Mouse (Mus musculus): ENCODE data around the gene Gm10053. TPM values are rescaled to one million over a fixed set of nuclear protein-coding genes. Genes with fewer than 3 reads are reported as not detected.
"Not testable (repeated sequence)": the region's sequence is repeated elsewhere in the genome, so short reads cannot be mapped to it uniquely, and the experiment has no call there.

Gene Gm10053
- 211 and 224 TPM in 2 replicates for polyA plus RNA-seq (2016; fragmentation: Nextera tagmentation; extraction: Ambion mirVana)

GRCm38 (mm10) chr19:24875129-24875870 lies at the start of gene Gm10053:
Gene Gm10053, plus strand, starts transcription at chr19:24875686.
- H3K9me3 ChIP-seq; H3K36me3 ChIP-seq (replicated peaks); H3K4me3 ChIP-seq (replicated peaks); H3K27ac ChIP-seq; H3K4me2 ChIP-seq; H3K9ac ChIP-seq; ATAC-seq (ENCODE audit: low FRiP score); H3K4me1 ChIP-seq: not testable (repeated sequence)
- peaks cover 13% of the 10 kb centered on the region; the same call in 1 of the 2 replicates for H3K27me3 ChIP-seq
- 91% methylated on average over 23 of the region's 26 CpGs for WGBS

DNA sequence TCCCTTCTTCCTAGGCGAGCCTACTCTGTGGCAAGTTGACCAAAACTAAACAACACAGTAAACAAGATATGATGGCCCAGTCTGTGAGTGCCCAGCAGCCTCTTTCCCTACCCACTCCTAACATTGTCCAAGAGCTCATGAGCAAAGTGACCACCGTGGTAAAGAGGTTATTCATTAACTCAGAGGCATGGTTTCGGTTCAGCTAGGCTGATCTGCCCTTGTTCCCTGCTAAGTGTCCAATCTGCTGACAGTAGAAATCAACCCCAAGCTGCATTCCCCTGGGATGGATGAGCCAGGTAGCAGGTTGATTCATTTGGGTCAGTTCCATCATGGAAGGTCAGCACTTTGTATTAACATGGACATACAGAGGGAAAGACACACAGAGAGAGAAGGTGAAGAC lies 33.4 kb upstream of the Gm10053 start:
- Histone ChIP-seq H3K9me3 (no peaks in the 10 kb centered on the region), H3K36me3 (replicated peaks) (no peaks in the 10 kb centered on the region), H3K9ac (no peak overlapping the region), H3K4me3 (replicated peaks) (no peak overlapping the region), H3K27me3 (no peaks in the 10 kb centered on the region), H3K4me2 (no peak overlapping the region), H3K27ac (no peak overlapping the region), H3K4me1 (peaks cover 11% of the 10 kb centered on the region)
- 86% methylated on average over 3 of the region's 3 CpGs for WGBS
- no peak for ATAC-seq (ENCODE audit: low FRiP score)

GRCm38 (mm10) chr19:24845007-24845546 lies 30.4 kb upstream of the Gm10053 start:
- Histone ChIP-seq H3K9me3 (no peaks in the 10 kb centered on the region), H3K4me3 (replicated peaks) (no peak overlapping the region), H3K4me1 (peaks cover 13% of the 10 kb centered on the region), H3K27ac (peak overlapping the region; percentile 26), H3K27me3 (no peaks in the 10 kb centered on the region), H3K36me3 (replicated peaks) (no peaks in the 10 kb centered on the region), H3K9ac (no peak overlapping the region), H3K4me2 (no peak overlapping the region)
- 60% methylated on average over 7 of the region's 7 CpGs for whole genome bisulfite sequencing
- no peak for ATAC-seq (ENCODE audit: low FRiP score)

GRCm38 (mm10) chr19:24848345-24848744 lies 27.1 kb upstream of the Gm10053 start:
- no peaks in the 10 kb centered on the region for H3K27me3 ChIP-seq
- WGBS: 63% methylated on average over 7 of the region's 7 CpGs
- H3K9ac ChIP-seq: no peak overlapping the region
- H3K36me3 ChIP-seq (replicated peaks): no peaks in the 10 kb centered on the region
- no peak overlapping the region for H3K4me3 ChIP-seq (replicated peaks)
- no peak overlapping the region for H3K4me2 ChIP-seq
- ATAC-seq (ENCODE audit: low FRiP score): no peak
- H3K27ac ChIP-seq: no peak overlapping the region
- H3K4me1 ChIP-seq: peaks cover 22% of the 10 kb centered on the region
- H3K9me3 ChIP-seq: no peaks in the 10 kb centered on the region

- no peak overlapping the region for H3K9ac ChIP-seq
- 85% methylated on average over 2 of the region's 2 CpGs for WGBS
- H3K4me1 ChIP-seq: peaks cover 22% of the 10 kb centered on the region
- no peak overlapping the region for H3K4me2 ChIP-seq
- no peak overlapping the region for H3K27ac ChIP-seq
- no peaks in the 10 kb centered on the region for H3K36me3 ChIP-seq (replicated peaks)
- no peak for ATAC-seq (ENCODE audit: low FRiP score)
- no peak overlapping the region for H3K4me3 ChIP-seq (replicated peaks)
- H3K27me3 ChIP-seq: no peaks in the 10 kb centered on the region
- H3K9me3 ChIP-seq: no peaks in the 10 kb centered on the region
Observed at GRCm38 (mm10) chr19:24848844-24849243, 26.6 kb upstream of the Gm10053 start.

DNA sequence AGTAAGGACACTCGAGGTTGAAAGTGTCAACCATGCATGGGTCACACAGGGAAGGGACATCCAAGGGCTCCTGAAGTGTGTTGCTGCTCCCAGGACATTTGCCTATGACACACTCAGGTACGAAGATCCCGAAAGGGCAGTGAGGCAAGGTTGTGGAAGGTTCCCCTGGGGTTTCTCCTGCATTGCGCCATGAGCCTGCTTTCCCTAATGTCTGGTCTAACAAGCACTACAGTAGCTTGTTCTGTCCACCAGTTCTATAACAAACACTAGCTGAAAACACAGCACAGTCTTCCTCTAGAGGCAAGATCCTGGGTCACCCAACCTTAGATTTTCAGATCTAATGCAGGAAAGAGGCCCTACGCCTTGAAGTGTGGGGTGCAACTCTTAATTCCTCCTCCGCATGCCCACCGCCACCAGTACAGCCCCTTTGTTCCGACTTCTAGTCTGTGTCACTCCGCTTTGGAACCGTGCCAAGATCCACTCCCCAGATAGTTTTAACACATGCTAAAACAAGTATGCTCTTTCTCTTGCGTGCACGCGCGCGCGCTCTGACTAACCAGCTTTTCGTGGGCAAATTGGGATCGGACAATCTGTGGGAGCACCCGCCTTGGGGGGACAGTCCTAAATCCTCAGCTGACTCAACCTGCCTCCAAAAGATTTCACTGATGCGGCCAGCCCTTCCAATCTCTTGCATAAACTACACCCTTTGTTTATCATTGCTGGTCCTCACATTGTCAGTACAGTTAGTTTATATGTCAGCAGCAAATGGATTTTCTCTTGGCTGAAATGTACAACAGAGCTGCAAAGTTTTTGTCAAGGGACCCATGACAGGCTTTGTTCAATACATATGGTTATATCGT lies 23.8 kb upstream of the Gm10053 start:
- no peak for ATAC-seq (ENCODE audit: low FRiP score)
- Histone ChIP-seq H3K9me3 (no peaks in the 10 kb centered on the region), H3K36me3 (replicated peaks) (no peaks in the 10 kb centered on the region), H3K4me2 (no peak overlapping the region), H3K4me3 (replicated peaks) (no peak overlapping the region), H3K4me1 (peaks cover 11% of the 10 kb centered on the region), H3K27me3 (no peaks in the 10 kb centered on the region), H3K27ac (no peak overlapping the region), H3K9ac (no peak overlapping the region)
- WGBS: 79% methylated on average over 21 of the region's 21 CpGs

GRCm38 (mm10) chr19:24861276-24861611 lies 14.2 kb upstream of the Gm10053 start:
- H3K27ac ChIP-seq: no peak overlapping the region
- ATAC-seq (ENCODE audit: low FRiP score): no peak

DNA sequence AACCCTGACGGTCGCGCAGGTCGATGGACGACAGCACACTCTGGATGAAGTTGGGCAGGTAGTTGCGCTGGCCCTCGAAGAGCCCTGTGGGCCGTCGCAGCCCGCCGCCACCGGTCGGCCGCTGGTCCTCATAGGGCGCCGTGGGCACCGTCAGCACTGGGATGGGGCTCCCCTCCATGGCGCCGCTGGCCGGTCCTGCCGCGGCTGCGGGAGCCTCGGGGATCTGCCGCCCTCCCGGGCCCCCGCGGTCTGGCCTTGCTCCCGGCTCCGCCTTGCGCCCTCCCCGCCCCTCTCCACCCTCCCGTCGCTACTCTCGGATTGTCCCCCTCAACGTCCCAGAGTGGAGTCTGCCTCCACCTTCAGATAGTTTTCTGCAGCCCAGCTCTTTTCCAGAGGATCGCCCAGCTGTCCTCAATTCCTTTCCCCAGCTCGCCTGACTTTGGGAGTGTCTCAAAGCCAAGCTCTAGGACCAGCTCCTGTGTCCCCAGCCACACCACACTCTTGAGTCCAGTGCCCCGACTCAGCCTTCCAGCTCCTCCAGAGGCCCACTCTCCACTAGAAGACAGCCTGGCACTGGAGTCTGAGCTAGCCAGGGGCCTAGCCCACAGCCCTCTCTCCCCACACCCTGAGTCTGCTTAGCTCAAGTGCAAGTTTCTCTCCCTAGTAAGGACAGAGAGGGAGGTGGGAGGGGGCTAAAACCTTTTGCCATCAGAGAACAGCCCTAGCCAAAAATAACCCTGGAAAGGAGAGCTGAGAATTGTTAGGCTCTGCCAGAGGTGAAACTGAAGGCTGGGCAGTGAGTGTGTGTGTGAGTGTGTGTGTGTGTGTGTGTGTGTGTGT lies 13.7 kb upstream of the Gm10053 start, which contains the start of gene Pgm5:
Pgm5 (minus strand) TSS at position 244 of the 840 bp plus-strand sequence.
- H3K9me3 ChIP-seq: no peaks in the 10 kb centered on the region
- peaks cover 11% of the 10 kb centered on the region for H3K4me1 ChIP-seq
- H3K36me3 ChIP-seq (replicated peaks): no peaks in the 10 kb centered on the region
- no peak; the same call in 1 of the 2 replicates for ATAC-seq (ENCODE audit: low FRiP score)
- peak within 1 kb of the TSS; percentile 48 for H3K9ac ChIP-seq
- 1% methylated on average over 39 of the region's 39 CpGs for WGBS
- H3K27ac ChIP-seq: no peak within 1 kb of the TSS
- peaks cover 34% of the 10 kb centered on the region for H3K27me3 ChIP-seq
- H3K4me2 ChIP-seq: peak within 1 kb of the TSS; percentile 69
- peak within 1 kb of the TSS; percentile 43 for H3K4me3 ChIP-seq (replicated peaks)

More at GRCm38 (mm10) chr19:24861276-24861611, 14.2 kb upstream of the Gm10053 start:
- Histone ChIP-seq H3K4me2 (peak overlapping the region; percentile 69), H3K9ac (no peak overlapping the region), H3K27me3 (peaks cover 34% of the 10 kb centered on the region), H3K9me3 (no peaks in the 10 kb centered on the region), H3K36me3 (replicated peaks) (no peaks in the 10 kb centered on the region), H3K4me1 (peaks cover 11% of the 10 kb centered on the region), H3K4me3 (replicated peaks) (peak overlapping the region; percentile 43)
- 18% methylated on average over 13 of the region's 13 CpGs for WGBS

DNA sequence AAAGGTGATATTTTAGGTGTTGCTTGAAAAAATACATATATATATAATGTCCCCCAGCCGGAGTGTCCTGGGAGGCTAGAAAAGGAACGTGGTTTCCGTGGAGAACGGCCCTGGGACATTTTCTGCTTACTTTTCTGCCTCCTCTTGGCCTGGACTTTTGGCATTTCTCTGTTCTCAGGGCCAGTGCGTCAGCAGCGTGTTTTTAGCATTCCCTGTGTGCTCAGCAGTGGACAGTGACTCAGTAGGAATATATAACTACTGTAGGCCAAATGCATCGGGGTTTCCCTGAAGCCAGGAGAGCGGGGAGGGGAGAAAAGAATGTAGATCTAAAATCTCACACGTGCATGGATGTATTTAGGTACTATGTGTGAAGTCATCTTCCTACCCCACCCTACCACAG lies 10.1 kb upstream of the Gm10053 start:
- 85% methylated on average over 9 of the region's 9 CpGs for WGBS
- ATAC-seq (ENCODE audit: low FRiP score): no peak
- Histone ChIP-seq H3K36me3 (replicated peaks) (no peaks in the 10 kb centered on the region), H3K9me3 (no peaks in the 10 kb centered on the region), H3K4me3 (replicated peaks) (no peak overlapping the region), H3K27ac (no peak overlapping the region), H3K9ac (no peak overlapping the region), H3K27me3 (peaks cover 36% of the 10 kb centered on the region), H3K4me2 (no peak overlapping the region), H3K4me1 (peaks cover 11% of the 10 kb centered on the region)

DNA sequence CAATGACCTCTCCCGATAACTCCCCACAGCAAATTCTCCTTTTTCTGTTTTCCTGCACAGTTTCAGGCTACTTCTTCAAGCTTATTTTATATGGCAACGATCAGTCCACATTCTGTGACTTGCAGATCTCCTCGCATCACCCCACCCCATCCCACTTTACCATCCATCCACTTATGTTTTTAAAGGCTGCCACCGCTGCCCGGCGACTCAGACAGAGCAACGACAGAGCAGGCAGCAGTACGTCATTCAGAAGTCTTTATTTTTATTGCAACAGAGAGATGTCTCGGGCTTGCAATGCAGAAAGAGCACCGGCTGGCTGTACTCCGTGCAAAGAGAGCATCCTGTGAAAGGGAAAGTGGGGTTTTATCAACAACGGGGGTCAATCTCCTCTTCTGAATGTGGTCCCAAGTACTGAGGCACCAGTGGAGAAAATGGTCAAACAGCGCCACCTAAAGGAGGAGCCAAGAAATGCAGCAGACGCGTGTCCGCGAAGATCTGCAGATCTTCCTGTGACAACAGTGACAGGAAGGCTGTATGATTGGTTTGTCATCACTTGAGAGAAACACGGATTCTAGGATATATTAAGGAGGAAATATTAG lies 4.3 kb upstream of the Gm10053 start:
- H3K4me1 ChIP-seq: peaks cover 4% of the 10 kb centered on the region
- H3K4me2 ChIP-seq: peak overlapping the region; percentile 60
- H3K9me3 ChIP-seq: no peaks in the 10 kb centered on the region
- H3K4me3 ChIP-seq (replicated peaks): peak overlapping the region; percentile 33
- peak; percentile 80 for ATAC-seq (ENCODE audit: low FRiP score)
- peak overlapping the region; percentile 47 for H3K9ac ChIP-seq
- 20% methylated on average over 18 of the region's 18 CpGs for WGBS
- peaks cover 18% of the 10 kb centered on the region; the same call in 1 of the 2 replicates for H3K27me3 ChIP-seq
- H3K36me3 ChIP-seq (replicated peaks): no peaks in the 10 kb centered on the region
- H3K27ac ChIP-seq: no peak overlapping the region

DNA sequence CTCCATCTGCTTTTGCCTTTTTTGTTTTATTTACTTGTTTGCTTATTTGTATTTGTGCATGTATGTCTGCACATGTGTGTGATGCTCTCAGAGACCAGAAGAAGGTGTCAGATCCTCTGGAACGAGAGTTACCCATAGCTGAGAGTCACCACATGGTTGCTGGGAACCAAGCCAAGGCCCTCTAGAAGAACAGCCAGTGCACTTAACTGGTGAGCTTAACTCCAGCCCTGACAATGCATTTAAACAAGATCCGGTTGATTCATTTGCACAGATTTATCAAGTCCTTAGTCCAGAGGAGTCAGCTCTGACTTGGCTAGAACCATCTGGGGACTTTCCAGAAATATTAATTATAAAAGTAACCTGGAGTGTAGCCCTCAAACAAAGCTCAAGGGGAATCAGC lies 1.6 kb upstream of the Gm10053 start:
- Histone ChIP-seq H3K27ac (no peak overlapping the region), H3K36me3 (replicated peaks) (no peaks in the 10 kb centered on the region), H3K4me2 (no peak overlapping the region), H3K9me3 (no peaks in the 10 kb centered on the region), H3K4me3 (replicated peaks) (no peak overlapping the region), H3K9ac (no peak overlapping the region), H3K27me3 (peaks cover 17% of the 10 kb centered on the region; the same call in 1 of the 2 replicates), H3K4me1 (peaks cover 4% of the 10 kb centered on the region)
- no peak for ATAC-seq (ENCODE audit: low FRiP score)
- WGBS: 65% methylated on average over 2 of the region's 2 CpGs

Data from forebrain, embryonic 12.5 days (tissue).